14 mouse cellular contexts compared by ENCODE assay signal in genomic region chr7:140976720-140977119, GRCm38 (mm10). TPM values are rescaled to one million over a fixed set of nuclear protein-coding genes. Genes with fewer than 3 reads are reported as not detected.
"Had no signal": no experiment of that assay in that cellular context is flagged by ENCODE, and none has a peak within 500 bp of the region (broad histone marks: within the 10 kb centered on the region; RNA-seq: fewer than 3 reads in every experiment).

No protein-coding gene starts in this region.

RNA-seq across cellular contexts. Expression of gene Gm45717, which starts 21.0 kb away (rescaled TPM):
- total RNA-seq: gastrocnemius, adult 18-20 months; gastrocnemius, adult 8-10 months; gastrocnemius, postnatal 14 days; gastrocnemius, postnatal 36 days; heart, adult 2 months; heart, postnatal 14 days; hematopoietic stem cell, adult 5-6 weeks; hindbrain, postnatal 0 days; layer of hippocampus, adult 2 months; layer of hippocampus, postnatal 10 days; layer of hippocampus, postnatal 25 days; left cerebral cortex, adult 2 months; left cerebral cortex, postnatal 14 days; left cerebral cortex, postnatal 36 days had no signal

RNA-seq across cellular contexts. Expression of gene Ifitm5, which starts 26.6 kb away (rescaled TPM):
- total RNA-seq: gastrocnemius, adult 18-20 months; gastrocnemius, postnatal 14 days; hematopoietic stem cell, adult 5-6 weeks; hindbrain, postnatal 0 days; layer of hippocampus, adult 2 months; layer of hippocampus, postnatal 10 days; layer of hippocampus, postnatal 25 days; left cerebral cortex, adult 2 months; left cerebral cortex, postnatal 14 days; left cerebral cortex, postnatal 36 days had no signal
